Mouse (Mus musculus): ENCODE data around the gene Slc15a3.

DNA sequence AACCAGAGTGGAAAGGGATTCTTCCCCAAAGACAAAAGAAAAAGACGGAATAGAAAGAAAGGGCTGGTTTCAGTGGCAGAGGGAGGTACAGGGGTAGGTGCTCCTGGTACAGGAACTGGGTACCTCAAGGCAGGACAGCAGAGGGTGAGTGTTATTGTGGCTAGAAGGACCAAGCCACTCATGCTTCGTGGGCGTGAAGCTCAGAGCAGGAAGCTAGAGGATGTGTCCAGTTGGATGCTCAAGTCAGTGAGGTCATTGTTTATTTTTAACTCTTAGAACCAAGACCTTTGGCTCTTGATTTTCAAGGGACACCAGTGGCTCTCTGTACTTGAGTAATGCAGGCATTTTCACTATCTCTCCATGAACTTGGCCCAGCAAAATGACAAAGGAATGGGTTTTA lies 7.5 kb upstream of the Slc15a3 start:
- TF ChIP-seq CTCF (IDR thresholded peaks at IDR 0.05 in 2 of 3, conservative IDR thresholded peaks at IDR 0.05 in 1 of 3; ENCODE audit: control insufficient read depth in 1 of 3, insufficient read depth in 1 of 3, low read depth in 2 of 3, low read length in 3 of 3, poor library complexity in 1 of 3, severe bottlenecking in 1 of 3) (no peak), USF1 (IDR thresholded peaks at IDR 0.05; ENCODE audit: low read depth, low read length) (no peak), EP300 (IDR thresholded peaks at IDR 0.05; ENCODE audit: low read depth in 1 of 2, low read length in 2 of 2) (no peak), RAD21 (IDR thresholded peaks at IDR 0.05; ENCODE audit: low read depth, low read length) (no peak), POLR2A (IDR thresholded peaks at IDR 0.05; ENCODE audit: control insufficient read depth in 1 of 2, insufficient read depth in 1 of 2, low read depth in 1 of 2, low read length in 2 of 2, poor library complexity in 1 of 2) (no peak), MAX (IDR thresholded peaks at IDR 0.05; ENCODE audit: low read length) (no peak), HCFC1 (IDR thresholded peaks at IDR 0.05; ENCODE audit: low read depth, low read length) (no peak), ZKSCAN1 (IDR thresholded peaks at IDR 0.05; ENCODE audit: low read depth, low read length) (no peak), SIN3A (IDR thresholded peaks at IDR 0.05; ENCODE audit: low read length) (no peak), KAT2A (conservative IDR thresholded peaks at IDR 0.05; ENCODE audit: low read depth, low read length) (no peak), MXI1 (IDR thresholded peaks at IDR 0.05; ENCODE audit: low read depth, low read length) (no peak)
